Mouse (Mus musculus): Measurements from ENCODE around the gene S100a1. TPM values are rescaled to one million over a fixed set of nuclear protein-coding genes. Genes with fewer than 3 reads are reported as not detected.

Gene S100a1
- polyA plus RNA-seq (2014; fragmentation: Illumina TruSeq; extraction: RNeasy Lipid Tissue Mini Kit (QIAGEN cat#74804); ENCODE audit: low replicate concordance), result 27.6 TPM

DNA sequence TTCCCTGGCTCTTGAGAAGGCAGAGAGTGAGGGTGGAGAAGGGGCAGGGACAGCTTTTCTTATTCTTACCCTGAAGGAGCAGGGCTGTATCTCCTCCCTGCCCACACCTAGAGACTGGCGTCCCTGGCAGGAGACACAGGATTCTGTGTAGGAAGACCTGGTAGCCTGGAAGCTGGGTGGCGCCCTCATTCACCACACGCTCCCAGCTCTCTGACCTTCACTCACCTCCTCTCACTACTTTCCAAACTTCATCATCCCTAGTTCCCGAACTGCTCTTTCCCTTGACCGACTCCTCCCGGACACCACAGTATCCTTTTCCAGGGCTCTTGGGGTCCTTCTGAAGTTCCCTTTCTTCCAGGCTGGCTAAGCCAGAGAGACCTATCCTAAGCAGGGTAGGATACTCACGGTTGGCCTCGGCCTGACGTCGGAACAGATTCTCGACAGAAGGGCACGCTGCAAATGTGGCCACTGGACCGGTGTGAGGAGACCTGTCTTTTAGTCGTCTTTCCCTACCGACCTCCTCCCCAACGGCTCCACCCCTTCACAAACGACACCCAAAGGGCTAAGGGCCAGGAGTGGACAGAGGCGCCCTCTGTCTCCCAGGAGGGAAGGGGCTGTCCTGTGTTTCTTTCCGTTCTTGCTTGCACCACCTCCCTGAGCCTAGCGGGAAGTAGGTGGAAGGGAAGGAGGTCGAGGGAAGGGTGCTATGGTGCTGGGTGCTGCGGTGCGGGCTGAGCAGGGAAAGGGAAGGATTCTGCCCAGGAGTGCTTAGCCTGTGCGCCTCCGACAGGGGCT lies at the start of gene S100a1, which contains the start of gene S100a13:
Gene S100a1, minus strand, starts transcription at position 597 of the 795 bp plus-strand sequence.
Gene S100a13, plus strand, starts transcription at position 640 of the 795 bp plus-strand sequence.

DNA sequence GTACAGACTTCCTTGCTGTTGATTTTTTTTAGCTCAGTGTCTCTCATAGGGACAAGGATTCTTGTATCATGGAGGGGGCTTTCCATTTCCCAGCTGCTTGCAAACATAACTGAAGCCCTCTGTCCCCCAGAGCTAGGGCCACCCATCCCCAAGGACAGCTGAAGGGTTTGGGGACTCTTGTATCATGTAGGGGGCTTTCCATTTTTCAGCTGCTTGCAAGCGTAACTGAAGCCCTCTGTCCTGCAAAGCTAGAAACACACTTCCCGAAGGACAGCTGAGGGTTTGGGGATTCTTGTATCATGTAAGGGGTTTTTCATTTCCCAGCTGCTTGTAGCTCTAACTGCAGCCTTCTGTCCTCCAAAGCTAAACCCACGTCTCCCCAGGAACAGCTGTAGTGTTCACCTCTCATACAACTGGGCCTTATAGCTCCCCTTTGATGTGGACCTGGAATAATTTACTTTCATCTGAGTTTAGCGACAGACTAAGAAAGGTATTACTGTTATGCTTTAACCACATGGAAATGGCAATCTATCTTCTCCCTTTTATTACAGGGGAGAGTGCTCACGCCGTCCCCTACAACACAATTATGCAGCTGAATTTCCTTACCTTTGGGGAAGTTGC lies 45.9 kb upstream of the S100a1 start, which contains the start of gene S100a3:
Gene S100a3, plus strand, starts transcription at position 571 of the 621 bp plus-strand sequence.

DNA sequence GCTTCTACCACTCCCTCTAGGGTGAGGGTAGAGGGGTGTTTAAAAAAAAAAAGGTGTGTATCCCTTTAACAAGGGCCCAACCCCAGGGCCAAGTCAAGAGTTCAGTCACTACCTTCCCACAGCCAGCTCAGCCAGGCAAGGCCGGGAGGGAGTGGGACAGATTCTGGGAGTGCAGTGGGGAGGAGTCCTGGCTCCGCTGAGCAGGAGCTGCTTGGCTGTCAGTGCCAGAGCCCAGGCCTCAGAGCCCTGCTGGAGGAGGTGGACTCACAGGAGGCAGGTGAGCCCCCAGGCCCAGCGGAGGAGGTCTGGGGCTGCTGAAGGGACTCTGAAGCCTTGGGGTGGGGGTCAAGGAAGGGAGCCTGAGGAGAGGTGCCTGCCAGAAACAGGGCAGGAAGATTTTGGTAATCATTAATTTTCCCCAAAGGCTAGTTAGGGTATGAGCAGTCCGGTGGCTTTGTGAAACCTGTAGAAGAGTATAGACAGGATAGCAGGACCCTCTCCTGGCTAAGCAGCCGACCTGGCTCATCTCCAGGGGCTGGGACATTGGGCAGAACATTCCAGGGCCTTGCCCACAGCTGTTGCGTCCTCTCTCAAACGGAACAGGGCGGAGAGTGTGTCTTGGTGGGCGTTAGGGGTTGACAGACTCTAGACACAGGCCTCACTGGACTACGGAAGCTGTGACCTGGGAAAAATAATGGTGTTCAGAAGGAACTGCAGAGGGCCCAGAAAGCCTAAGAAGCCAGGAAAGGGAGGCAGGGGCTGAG lies 23.1 kb upstream of the S100a1 start, which contains the start of gene S100a16:
Gene S100a16, plus strand, starts transcription at position 114 of the 764 bp plus-strand sequence.

GRCm38 (mm10) chr3:90526580-90526979 lies 12.4 kb upstream of the S100a1 start, which contains the start of gene S100a14:
S100a14 (plus strand) TSS chr3:90526856.

DNA sequence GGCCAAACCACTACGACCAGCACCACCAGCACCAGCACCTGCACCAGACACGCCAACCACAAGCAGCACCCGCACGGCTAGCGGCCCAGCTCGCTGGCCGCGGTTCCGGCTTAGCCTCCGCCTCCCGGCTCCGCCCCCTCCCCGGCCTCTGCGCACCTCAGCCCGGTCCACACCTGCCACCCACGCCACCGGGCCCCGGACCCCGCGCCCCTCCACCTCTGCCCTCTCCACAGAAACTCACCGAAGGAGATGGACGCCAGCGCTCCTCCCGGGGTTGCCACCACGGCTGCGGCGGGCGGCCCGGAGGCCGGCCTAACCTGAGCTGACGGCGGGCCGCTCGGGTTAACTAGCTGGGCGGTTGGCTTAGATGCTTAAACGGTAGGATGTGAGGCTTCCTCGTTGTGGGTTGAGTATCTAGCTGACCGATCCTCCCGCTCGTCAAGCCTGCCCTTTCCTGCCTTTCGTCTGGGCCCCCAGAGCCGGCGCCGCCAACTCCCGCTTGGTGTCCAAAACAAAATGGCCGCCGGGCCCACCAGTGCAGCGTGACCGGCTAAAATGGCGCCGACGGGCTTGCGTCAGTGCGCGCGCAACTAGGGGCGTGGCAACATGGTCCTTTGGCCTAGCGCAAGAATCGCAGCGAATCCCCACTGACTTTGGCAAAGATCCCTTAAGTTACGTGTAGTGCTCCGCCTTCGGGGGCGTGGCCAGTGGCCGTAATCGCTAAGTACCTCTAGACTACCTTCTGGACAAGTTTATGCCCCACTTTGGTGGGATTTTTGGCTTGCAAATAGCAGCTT lies 5.0 kb downstream of the S100a1 start, which contains the start of gene Chtop:
Gene Chtop, minus strand, starts transcription at position 549 of the 797 bp plus-strand sequence.

DNA sequence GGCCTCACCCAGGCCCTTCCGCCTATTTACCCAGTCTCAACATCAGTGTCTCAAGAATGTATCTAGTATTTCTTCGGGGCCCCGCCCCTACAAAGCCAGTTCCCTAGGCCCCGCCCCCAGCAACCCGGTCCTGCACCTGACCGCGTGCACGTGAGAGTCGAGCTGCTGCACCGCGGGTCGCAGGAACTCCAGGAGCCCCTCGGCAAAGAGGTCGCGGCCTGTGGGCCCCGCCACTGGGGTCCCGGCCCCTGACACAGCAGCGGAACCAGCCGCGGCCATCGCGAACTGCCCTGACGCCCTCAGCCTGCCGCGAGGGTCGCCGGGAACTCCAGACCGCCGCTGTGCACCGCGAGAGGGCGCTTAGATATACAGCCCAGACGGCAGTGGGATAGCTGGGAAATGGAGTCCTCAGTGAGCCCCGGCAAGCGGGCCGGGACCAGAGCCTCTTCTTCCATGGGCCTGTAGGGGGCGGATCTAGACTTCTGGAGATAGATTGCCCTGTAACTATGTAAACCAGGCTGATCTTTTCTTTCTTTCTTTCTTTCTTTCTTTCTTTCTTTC lies 23.4 kb downstream of the S100a1 start, which contains the start of gene Snapin:
Gene Snapin, minus strand, starts transcription at position 338 of the 561 bp plus-strand sequence.

GRCm38 (mm10) chr3:90475831-90476611 lies 38.2 kb downstream of the S100a1 start, which contains the start of gene Ilf2:
Ilf2 (plus strand) TSS chr3:90476126.

GRCm38 (mm10) chr3:90465686-90466310 lies 48.4 kb downstream of the S100a1 start, which contains the start of gene Npr1:
Npr1 (minus strand) TSS chr3:90465866.

Other genes with a start within 250 kb of the S100a1 start
- gene Dennd4b, start 249.2 kb downstream of the S100a1 start, polyA plus RNA-seq (2014; fragmentation: Illumina TruSeq; extraction: RNeasy Lipid Tissue Mini Kit (QIAGEN cat#74804); ENCODE audit: low replicate concordance), result 0.48 TPM
- 20.5 TPM for gene Gatad2b, start 221.2 kb downstream of the S100a1 start, polyA plus RNA-seq (2014; fragmentation: Illumina TruSeq; extraction: RNeasy Lipid Tissue Mini Kit (QIAGEN cat#74804); ENCODE audit: low replicate concordance)
- not detected for gene Slc27a3, start 124.5 kb downstream of the S100a1 start, polyA plus RNA-seq (2014; fragmentation: Illumina TruSeq; extraction: RNeasy Lipid Tissue Mini Kit (QIAGEN cat#74804); ENCODE audit: low replicate concordance)
- 8.9 TPM for gene Ints3, start 80.8 kb downstream of the S100a1 start, polyA plus RNA-seq (2014; fragmentation: Illumina TruSeq; extraction: RNeasy Lipid Tissue Mini Kit (QIAGEN cat#74804); ENCODE audit: low replicate concordance)
- 1.4 TPM for gene Npr1, start 48.5 kb downstream of the S100a1 start, polyA plus RNA-seq (2014; fragmentation: Illumina TruSeq; extraction: RNeasy Lipid Tissue Mini Kit (QIAGEN cat#74804); ENCODE audit: low replicate concordance)
- 30.4 TPM for gene Ilf2, start 38.3 kb downstream of the S100a1 start, polyA plus RNA-seq (2014; fragmentation: Illumina TruSeq; extraction: RNeasy Lipid Tissue Mini Kit (QIAGEN cat#74804); ENCODE audit: low replicate concordance)
- gene Snapin, start 23.4 kb downstream of the S100a1 start, polyA plus RNA-seq (2014; fragmentation: Illumina TruSeq; extraction: RNeasy Lipid Tissue Mini Kit (QIAGEN cat#74804); ENCODE audit: low replicate concordance), result 32.7 TPM
- gene Chtop, start 4.9 kb downstream of the S100a1 start, polyA plus RNA-seq (2014; fragmentation: Illumina TruSeq; extraction: RNeasy Lipid Tissue Mini Kit (QIAGEN cat#74804); ENCODE audit: low replicate concordance), result 112 TPM
- 2.8 TPM for gene S100a13, start within 50 bp of the S100a1 start, polyA plus RNA-seq (2014; fragmentation: Illumina TruSeq; extraction: RNeasy Lipid Tissue Mini Kit (QIAGEN cat#74804); ENCODE audit: low replicate concordance)
- gene S100a14, start 12.5 kb upstream of the S100a1 start, polyA plus RNA-seq (2014; fragmentation: Illumina TruSeq; extraction: RNeasy Lipid Tissue Mini Kit (QIAGEN cat#74804); ENCODE audit: low replicate concordance), result not detected
- gene S100a16, start 22.9 kb upstream of the S100a1 start, polyA plus RNA-seq (2014; fragmentation: Illumina TruSeq; extraction: RNeasy Lipid Tissue Mini Kit (QIAGEN cat#74804); ENCODE audit: low replicate concordance), result 9.7 TPM
- gene S100a3, start 46.2 kb upstream of the S100a1 start, polyA plus RNA-seq (2014; fragmentation: Illumina TruSeq; extraction: RNeasy Lipid Tissue Mini Kit (QIAGEN cat#74804); ENCODE audit: low replicate concordance), result not detected
- gene S100a2, start 75.9 kb upstream of the S100a1 start, polyA plus RNA-seq (2014; fragmentation: Illumina TruSeq; extraction: RNeasy Lipid Tissue Mini Kit (QIAGEN cat#74804); ENCODE audit: low replicate concordance), result not detected
- gene Gm42674, start 87.5 kb upstream of the S100a1 start, polyA plus RNA-seq (2014; fragmentation: Illumina TruSeq; extraction: RNeasy Lipid Tissue Mini Kit (QIAGEN cat#74804); ENCODE audit: low replicate concordance), result not detected
- gene S100a4, start 89.4 kb upstream of the S100a1 start, polyA plus RNA-seq (2014; fragmentation: Illumina TruSeq; extraction: RNeasy Lipid Tissue Mini Kit (QIAGEN cat#74804); ENCODE audit: low replicate concordance), result not detected
- gene S100a5, start 94.1 kb upstream of the S100a1 start, polyA plus RNA-seq (2014; fragmentation: Illumina TruSeq; extraction: RNeasy Lipid Tissue Mini Kit (QIAGEN cat#74804); ENCODE audit: low replicate concordance), result not detected
- 8.6 TPM for gene S100a6, start 98.5 kb upstream of the S100a1 start, polyA plus RNA-seq (2014; fragmentation: Illumina TruSeq; extraction: RNeasy Lipid Tissue Mini Kit (QIAGEN cat#74804); ENCODE audit: low replicate concordance)
- gene S100a7a, start 139.6 kb upstream of the S100a1 start, polyA plus RNA-seq (2014; fragmentation: Illumina TruSeq; extraction: RNeasy Lipid Tissue Mini Kit (QIAGEN cat#74804); ENCODE audit: low replicate concordance), result not detected
- gene S100a8, start 154.6 kb upstream of the S100a1 start, polyA plus RNA-seq (2014; fragmentation: Illumina TruSeq; extraction: RNeasy Lipid Tissue Mini Kit (QIAGEN cat#74804); ENCODE audit: low replicate concordance), result not detected
- gene S100a9, start 181.3 kb upstream of the S100a1 start, polyA plus RNA-seq (2014; fragmentation: Illumina TruSeq; extraction: RNeasy Lipid Tissue Mini Kit (QIAGEN cat#74804); ENCODE audit: low replicate concordance), result not detected
- gene Pglyrp4, start 212.5 kb upstream of the S100a1 start, polyA plus RNA-seq (2014; fragmentation: Illumina TruSeq; extraction: RNeasy Lipid Tissue Mini Kit (QIAGEN cat#74804); ENCODE audit: low replicate concordance), result not detected

All from small intestine, adult 10 weeks (tissue).